Mouse (Mus musculus) skeletal muscle tissue, adult 2 months (tissue): ENCODE measurements around the gene Defb26.

Experiments
- DNase-seq: peaks from one replicate; pipeline ENCODE4 v3.0.0-alpha.2; 2012; ENCODE audit warnings: low read depth, low spot score

The Defb26 gene

GRCm38 (mm10) chr2:152511592-152511991 is at the start of gene Defb26:
Gene Defb26, minus strand, starts transcription at chr2:152511692.
- DNase-seq: no peak

GRCm38 (mm10) chr2:152556655-152557054 is 45.2 kb upstream of the Defb26 start:
- no peak for DNase-seq

GRCm38 (mm10) chr2:152553774-152554423 is 42.4 kb upstream of the Defb26 start:
- no peak for DNase-seq

- no peak for DNase-seq
Measured at GRCm38 (mm10) chr2:152548124-152548523, 36.6 kb upstream of the Defb26 start.

- no peak for DNase-seq
Measured at GRCm38 (mm10) chr2:152544691-152545090, 33.2 kb upstream of the Defb26 start.

GRCm38 (mm10) chr2:152543478-152543877 is 32.0 kb upstream of the Defb26 start:
- no peak for DNase-seq

- DNase-seq: no peak
Measured at GRCm38 (mm10) chr2:152542897-152543296, 31.4 kb upstream of the Defb26 start.

- no peak for DNase-seq
Measured at GRCm38 (mm10) chr2:152541979-152542378, 30.5 kb upstream of the Defb26 start.

GRCm38 (mm10) chr2:152539944-152540710 is 28.6 kb upstream of the Defb26 start, which contains the start of gene Defb29:
Gene Defb29, minus strand, starts transcription at chr2:152540098.
- no peak for DNase-seq

GRCm38 (mm10) chr2:152517981-152518380 is 6.5 kb upstream of the Defb26 start, which contains the start of gene Defb28:
Gene Defb28, plus strand, starts transcription at chr2:152518255.
- DNase-seq: no peak

GRCm38 (mm10) chr2:152516084-152516483 is 4.6 kb upstream of the Defb26 start:
- DNase-seq: no peak

- no peak for DNase-seq
Measured at GRCm38 (mm10) chr2:152503950-152504349, 7.5 kb downstream of the Defb26 start.

- no peak for DNase-seq
Measured at GRCm38 (mm10) chr2:152500863-152501229, 10.6 kb downstream of the Defb26 start.

- no peak for DNase-seq
Measured at GRCm38 (mm10) chr2:152500204-152500862, 11.2 kb downstream of the Defb26 start.

- no peak for DNase-seq
Measured at GRCm38 (mm10) chr2:152498020-152498419, 13.5 kb downstream of the Defb26 start.

GRCm38 (mm10) chr2:152493151-152493550 is 18.3 kb downstream of the Defb26 start:
- no peak for DNase-seq

- no peak for DNase-seq
Measured at GRCm38 (mm10) chr2:152490038-152490437, 21.5 kb downstream of the Defb26 start, which contains the start of gene Defb22. Gene Defb22, minus strand, starts transcription at chr2:152490138.

GRCm38 (mm10) chr2:152487024-152487423 is 24.5 kb downstream of the Defb26 start:
- DNase-seq: no peak

- no peak for DNase-seq
Measured at GRCm38 (mm10) chr2:152481726-152482125, 29.8 kb downstream of the Defb26 start.

GRCm38 (mm10) chr2:152480881-152481280 is 30.6 kb downstream of the Defb26 start:
- no peak for DNase-seq

- DNase-seq: no peak
Measured at GRCm38 (mm10) chr2:152476763-152477162, 34.7 kb downstream of the Defb26 start, which contains the start of gene Defb20. Gene Defb20, plus strand, starts transcription at chr2:152477063.

GRCm38 (mm10) chr2:152472434-152472833 is 39.1 kb downstream of the Defb26 start:
- DNase-seq: no peak
